Mouse (Mus musculus): Measurements from ENCODE around the gene Mrgpra1.

DNA sequence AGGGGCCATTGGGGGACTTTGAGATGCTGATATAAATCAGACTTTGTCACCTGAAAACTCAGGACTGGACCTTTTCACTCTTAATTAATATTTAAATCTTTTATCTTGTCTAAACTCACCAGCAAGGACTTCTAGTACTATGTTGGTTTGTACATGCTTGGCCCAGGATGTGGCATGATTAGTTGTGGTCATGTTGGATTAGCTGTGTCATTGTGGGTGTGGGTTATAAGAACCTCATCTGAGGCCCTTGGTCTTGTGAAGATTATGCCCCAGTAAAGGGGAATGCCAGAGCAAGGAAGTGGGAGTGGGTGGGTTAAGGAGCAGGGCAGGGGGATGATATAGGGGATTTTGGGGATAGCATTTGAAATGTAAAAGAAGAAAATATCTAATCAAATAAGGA is 47.1 kb upstream of the Mrgpra1 start:
- TF ChIP-seq POLR2A (IDR thresholded peaks at IDR 0.05; ENCODE audit: insufficient read depth, low read depth, low read length) (no peak), CTCF (IDR thresholded peaks at IDR 0.05) (no peak)

Data from heart, adult 2 months (tissue).